Mouse (Mus musculus): ENCODE data around the gene Sirpa.

The Sirpa gene

GRCm38 (mm10) chr2:129606899-129607298 is 14.3 kb downstream of the Sirpa start:
- DNase-seq: no peak

DNA sequence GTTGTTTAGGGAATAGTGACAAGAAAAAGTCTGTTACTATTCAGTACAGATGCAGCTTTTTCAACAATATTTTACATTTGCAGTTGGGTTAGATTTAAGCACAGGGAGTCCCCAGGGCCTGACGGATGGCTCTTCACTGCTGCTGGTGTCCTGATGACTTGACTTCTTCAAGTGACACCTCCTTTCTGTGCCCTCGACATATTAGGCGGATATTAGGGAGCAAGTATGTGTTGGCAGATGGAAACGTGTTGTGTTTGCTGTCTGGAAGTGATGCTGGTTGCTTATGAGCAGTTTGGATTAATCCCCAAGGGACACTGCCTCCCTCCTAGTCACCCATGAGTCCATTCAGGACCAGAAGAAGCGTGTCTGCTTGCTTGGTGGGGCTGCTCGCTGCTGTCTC is 21.3 kb downstream of the Sirpa start:
- DNase-seq: no peak

- peak in 1 of 2 experiments; percentile 64 for DNase-seq
These were observed 22.0 kb downstream of the Sirpa start for GRCm38 (mm10) chr2:129614482-129615185.

- no peak for DNase-seq
These were observed 27.5 kb downstream of the Sirpa start for GRCm38 (mm10) chr2:129620148-129620547.

DNA sequence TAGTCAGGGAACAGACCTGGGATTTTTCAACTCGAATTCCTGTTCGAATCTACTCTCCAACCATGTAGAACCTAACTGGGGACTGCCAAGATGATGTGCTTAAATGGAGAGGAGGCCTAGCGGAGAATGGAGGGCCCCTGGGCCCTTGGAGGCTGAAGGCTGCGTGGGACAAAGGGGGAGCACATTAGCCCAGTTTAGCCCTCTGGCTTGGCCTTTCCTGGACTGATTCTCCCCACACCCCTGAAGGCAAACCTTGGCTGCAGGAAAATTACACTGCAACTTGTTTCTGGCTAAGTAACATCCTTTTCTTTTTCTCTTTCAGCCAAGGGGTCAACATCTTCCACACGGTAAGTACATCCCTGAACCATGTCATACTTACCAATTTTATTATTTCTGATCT is 28.2 kb downstream of the Sirpa start:
- DNase-seq: no peak

DNA sequence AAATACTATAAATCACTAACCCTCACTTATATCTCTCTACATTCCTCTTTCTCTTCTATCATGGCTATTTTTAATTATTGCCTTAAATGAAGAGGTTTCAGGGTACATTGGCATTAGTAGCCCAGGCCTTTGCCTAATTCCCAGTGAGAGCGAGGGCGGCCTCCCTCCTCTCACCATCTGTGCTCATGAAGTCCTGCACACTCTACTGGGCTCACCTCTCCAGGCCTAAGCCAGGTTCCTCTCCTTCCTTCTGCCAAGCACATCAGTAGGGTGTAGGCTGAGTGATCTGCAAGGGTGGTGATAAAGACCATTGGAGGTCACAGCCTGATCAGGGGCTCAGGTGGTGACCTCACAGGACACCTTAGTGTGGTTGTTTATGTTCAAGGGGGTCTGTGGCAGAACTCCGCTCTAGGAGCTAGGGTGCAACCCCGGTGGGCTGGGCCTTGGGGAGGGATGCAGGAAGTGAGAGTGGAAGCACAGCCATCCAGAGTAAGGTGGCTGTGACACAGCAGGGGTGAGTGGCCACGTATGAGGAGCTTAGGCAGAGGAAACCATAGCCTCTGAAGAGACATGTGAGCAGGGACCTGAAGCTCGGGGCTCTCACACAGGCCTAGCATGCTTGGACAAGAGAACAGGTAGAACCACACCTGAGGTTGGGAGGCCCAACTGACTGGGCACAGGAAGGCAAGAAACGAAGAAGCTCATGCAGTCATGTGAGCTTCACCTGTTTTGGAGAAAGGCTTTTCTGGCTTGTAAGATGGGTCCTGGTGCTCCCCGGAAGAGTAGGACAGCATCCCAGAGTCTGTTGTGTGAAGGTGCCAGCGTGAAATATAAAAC is 29.2 kb downstream of the Sirpa start:
- DNase-seq: no peak

DNA sequence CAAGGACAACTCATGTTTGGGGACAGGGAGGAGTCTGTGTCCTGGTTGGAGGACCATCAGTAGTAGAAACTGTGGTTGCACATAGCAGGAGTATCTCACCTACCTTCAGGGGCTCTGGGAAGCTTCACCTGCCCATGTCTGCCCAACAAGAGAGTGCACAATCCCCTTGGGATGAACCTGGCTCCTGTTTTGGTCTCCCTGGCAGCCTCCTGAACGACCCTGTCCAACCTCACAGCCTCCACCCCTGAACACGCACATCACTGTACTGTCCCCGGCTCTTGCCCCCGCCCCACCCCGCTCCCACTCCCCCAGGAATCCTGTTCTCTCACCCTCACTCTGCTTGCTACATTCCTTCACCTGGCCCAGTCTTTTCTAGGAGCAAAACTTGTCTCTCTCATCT is 30.3 kb downstream of the Sirpa start:
- no peak for DNase-seq

- DNase-seq: no peak
These were observed 31.1 kb downstream of the Sirpa start for GRCm38 (mm10) chr2:129623771-129624170.

DNA sequence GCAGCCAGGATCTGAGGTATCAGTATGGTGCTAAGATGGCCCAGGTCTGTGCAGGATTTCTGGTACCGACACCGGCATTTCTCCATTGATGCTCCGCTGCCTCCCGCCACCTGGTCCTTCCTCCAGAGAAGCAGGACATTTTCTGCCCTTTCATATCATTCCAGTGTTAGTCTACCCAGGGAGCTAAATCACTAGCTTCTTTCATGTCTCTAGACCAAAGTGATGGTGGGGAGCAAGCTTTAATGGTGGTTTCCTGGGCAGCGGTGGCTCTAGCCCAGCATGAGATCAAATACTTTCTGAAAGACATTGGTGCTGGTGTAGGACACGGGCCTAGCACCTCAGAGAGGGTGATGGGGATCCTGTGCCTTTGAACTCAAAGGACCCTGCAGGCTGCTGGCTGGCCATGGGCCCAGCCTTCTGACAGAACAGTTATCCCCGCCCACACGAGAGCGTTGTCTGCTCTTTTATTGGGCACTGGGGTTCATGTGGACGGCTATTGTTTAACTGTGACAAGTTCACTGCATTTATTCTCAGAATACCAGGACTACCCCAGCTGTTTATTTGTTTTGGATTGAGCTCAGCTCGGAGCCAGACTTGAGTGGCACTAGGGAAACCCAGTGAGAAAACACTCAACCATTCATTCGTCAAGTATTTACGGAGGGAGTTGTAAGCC is 31.7 kb downstream of the Sirpa start:
- DNase-seq: peak; percentile 66 to 74

DNA sequence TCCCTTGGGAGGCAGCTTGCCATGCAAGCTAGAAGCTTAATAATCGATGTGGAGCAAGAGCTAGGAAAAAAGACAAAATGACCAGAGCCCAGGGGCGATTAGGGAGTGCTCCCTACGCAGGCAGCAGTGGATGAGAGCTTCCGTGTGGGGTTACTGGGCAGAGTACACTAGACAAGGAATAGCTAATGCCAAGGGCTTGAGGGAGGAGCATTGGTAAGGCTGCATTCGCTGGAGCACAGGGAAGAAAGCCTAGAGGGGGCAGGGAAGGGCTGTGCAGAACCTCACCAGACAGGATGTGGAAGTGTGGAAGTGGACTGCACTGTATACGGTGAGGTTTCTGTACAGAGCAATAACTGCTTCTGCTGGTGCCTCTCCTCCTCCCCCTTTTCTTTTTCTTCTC is 32.3 kb downstream of the Sirpa start:
- peak; percentile 48 to 49 for DNase-seq

DNA sequence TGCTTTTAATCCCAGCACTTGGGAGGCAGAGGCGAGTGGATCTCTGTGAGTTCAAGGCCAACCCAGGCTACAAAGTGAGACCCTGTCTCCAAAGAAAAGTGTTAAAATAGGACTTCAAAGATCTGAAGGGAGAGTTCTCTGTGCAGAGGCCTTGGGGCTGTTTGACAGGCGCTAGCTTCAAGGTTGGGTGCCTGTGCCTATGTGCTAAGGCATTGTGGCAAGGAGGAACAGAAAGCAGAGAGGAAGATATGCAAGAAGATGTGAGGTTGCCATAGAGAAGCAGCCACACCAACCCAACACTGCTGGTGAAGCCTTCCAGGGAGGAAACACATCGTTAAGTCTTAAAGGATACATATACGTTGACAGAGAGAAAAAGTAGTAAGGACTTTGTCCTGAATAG is 33.2 kb downstream of the Sirpa start:
- no peak for DNase-seq

DNA sequence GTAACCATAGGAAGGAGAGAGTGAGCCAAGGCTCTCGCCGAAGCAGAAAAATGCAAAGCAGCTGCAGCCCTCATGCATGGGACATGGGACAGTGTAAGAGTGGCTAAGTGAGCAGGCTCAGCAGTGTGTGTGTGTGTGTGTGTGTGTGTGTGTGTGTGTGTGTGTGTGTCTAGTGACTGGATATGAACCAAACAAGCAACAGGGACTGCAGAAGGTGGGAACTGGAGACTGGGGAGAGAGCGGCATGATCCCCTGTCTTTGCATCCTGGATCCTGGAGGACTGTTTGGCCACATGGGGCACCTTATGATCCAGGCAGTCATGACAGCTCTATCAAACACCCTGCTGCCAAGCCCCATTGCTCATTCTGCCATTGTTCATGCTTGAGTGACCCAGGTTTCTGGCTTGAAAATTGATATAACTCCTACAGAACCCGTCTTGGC is 34.0 kb downstream of the Sirpa start:
- DNase-seq: no peak

DNA sequence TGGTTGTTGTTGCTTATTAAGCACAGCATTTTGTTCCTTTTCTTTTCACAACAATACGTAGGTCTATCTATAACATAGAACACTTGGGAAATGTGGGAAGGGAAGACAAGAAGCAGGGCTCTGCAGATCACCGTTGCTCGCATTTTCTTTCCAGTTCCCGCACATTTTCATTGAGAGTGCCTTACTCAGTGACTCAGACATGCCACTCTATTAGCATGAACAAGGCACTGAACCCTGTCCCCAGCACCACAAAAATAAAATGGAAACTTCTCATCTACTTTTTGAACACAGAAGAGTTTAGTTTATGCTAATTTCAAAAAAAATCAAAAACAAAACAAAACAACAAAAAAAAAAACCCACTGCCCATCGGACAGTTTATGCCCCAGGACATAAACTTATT is 34.5 kb downstream of the Sirpa start:
- no peak for DNase-seq

- no peak for DNase-seq
These were observed 35.2 kb downstream of the Sirpa start for GRCm38 (mm10) chr2:129627811-129628210.

- DNase-seq: no peak
These were observed 36.0 kb downstream of the Sirpa start for GRCm38 (mm10) chr2:129628456-129629185.

- no peak for DNase-seq
These were observed 37.3 kb downstream of the Sirpa start for GRCm38 (mm10) chr2:129629786-129630531.

- DNase-seq: no peak
These were observed 37.9 kb downstream of the Sirpa start for GRCm38 (mm10) chr2:129630532-129630886.

GRCm38 (mm10) chr2:129630978-129631660 is 38.5 kb downstream of the Sirpa start:
- DNase-seq: peak in 1 of 2 experiments; percentile 30

- no peak for DNase-seq
These were observed 39.7 kb downstream of the Sirpa start for GRCm38 (mm10) chr2:129632324-129632723.

DNA sequence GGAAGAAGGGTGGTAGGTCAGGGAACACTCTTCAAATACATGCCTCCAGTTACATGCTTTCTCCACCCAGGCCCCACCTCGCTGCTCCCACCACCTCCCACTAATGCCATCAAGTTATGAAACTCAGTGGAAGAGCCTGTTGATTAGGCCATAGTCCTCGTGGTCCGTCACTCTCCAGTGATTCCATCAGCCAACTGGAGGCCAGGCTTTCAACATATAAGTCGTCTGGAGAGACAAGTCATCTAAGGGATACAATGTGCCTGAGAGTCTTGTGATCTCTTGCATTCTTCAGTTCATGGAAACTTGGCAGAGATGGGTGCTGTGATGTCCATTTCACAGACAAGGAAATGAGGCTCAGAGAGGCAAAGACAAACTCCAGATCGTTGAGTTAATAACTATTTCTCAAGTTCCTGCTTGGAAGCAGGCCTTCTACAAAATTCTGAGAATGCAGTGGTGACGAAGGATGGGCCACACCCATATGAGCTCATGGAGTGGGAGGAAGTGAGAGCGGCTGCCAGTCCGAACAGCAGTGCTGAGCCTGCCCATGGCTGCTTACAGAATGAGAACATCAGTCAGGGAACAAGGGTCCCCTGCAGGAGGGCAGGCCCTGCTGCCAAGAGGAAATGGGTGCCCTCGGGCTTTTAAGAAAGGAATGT is 40.6 kb downstream of the Sirpa start:
- DNase-seq: peak; percentile 72 to 74

- no peak for DNase-seq
These were observed 41.3 kb downstream of the Sirpa start for GRCm38 (mm10) chr2:129633982-129634381.

Measured in kidney, postnatal 36 days (tissue).